Mouse (Mus musculus) right cerebral cortex, postnatal 36 days (tissue): Measurements from ENCODE around the gene Zfp626.
"Not testable (repeated sequence)": the region's sequence is repeated elsewhere in the genome, so short reads cannot be mapped to it uniquely, and the experiment has no call there.

ENCODE experiments used
- DNase-seq, 2 experiments: peaks; one replicate each; pipeline ENCODE4 v3.0.0; 2022; ENCODE audit warnings: low spot score in 2 of 2, mixed read lengths in 1 of 2

Zfp626 gene

GRCm38 (mm10) chr7:27806896-27807295 lies at the start of gene Zfp626:
Zfp626 (plus strand) TSS chr7:27807196.
- not testable (repeated sequence) for DNase-seq

GRCm38 (mm10) chr7:27765176-27765886 lies 41.7 kb upstream of the Zfp626 start:
- no peak for DNase-seq

GRCm38 (mm10) chr7:27789306-27789705 lies 17.7 kb upstream of the Zfp626 start:
- no peak for DNase-seq

- not testable (repeated sequence) for DNase-seq
Measured at GRCm38 (mm10) chr7:27793865-27794264, 13.1 kb upstream of the Zfp626 start.

GRCm38 (mm10) chr7:27794566-27794965 lies 12.4 kb upstream of the Zfp626 start:
- no peak for DNase-seq

GRCm38 (mm10) chr7:27797906-27798811 lies 8.8 kb upstream of the Zfp626 start:
- DNase-seq = no peak

GRCm38 (mm10) chr7:27801137-27801536 lies 5.9 kb upstream of the Zfp626 start:
- no peak for DNase-seq

GRCm38 (mm10) chr7:27802986-27803385 lies 4.0 kb upstream of the Zfp626 start:
- no peak for DNase-seq

GRCm38 (mm10) chr7:27804297-27805030 lies 2.5 kb upstream of the Zfp626 start:
- peak; percentile 86 to 87 for DNase-seq

GRCm38 (mm10) chr7:27807305-27807704 lies 309 bp downstream of the Zfp626 start:
- not testable (repeated sequence) for DNase-seq

- no peak for DNase-seq
Measured at GRCm38 (mm10) chr7:27818526-27819110, 11.6 kb downstream of the Zfp626 start.

GRCm38 (mm10) chr7:27822611-27823010 lies 15.6 kb downstream of the Zfp626 start:
- no peak for DNase-seq

GRCm38 (mm10) chr7:27834131-27834530 lies 27.1 kb downstream of the Zfp626 start:
- no peak for DNase-seq

GRCm38 (mm10) chr7:27837896-27838295 lies 30.9 kb downstream of the Zfp626 start:
- DNase-seq = no peak

GRCm38 (mm10) chr7:27838323-27839249 lies 31.6 kb downstream of the Zfp626 start, which contains the start of gene Zfp59:
Zfp59 (plus strand) TSS chr7:27838607.
- peak; percentile 90 to 92 for DNase-seq

- DNase-seq = no peak
Measured at GRCm38 (mm10) chr7:27839596-27839995, 32.6 kb downstream of the Zfp626 start.

- no peak for DNase-seq
Measured at GRCm38 (mm10) chr7:27840104-27840503, 33.1 kb downstream of the Zfp626 start.

GRCm38 (mm10) chr7:27857227-27857626 lies 50.2 kb downstream of the Zfp626 start, which contains the start of gene Zfp607a:
Zfp607a (plus strand) TSS chr7:27857527.
- DNase-seq = no peak

- no peak for DNase-seq
Measured at GRCm38 (mm10) chr7:27859301-27860251, 52.6 kb downstream of the Zfp626 start.
